8 mouse cellular contexts compared by ENCODE assay signal in the genomic region with DNA sequence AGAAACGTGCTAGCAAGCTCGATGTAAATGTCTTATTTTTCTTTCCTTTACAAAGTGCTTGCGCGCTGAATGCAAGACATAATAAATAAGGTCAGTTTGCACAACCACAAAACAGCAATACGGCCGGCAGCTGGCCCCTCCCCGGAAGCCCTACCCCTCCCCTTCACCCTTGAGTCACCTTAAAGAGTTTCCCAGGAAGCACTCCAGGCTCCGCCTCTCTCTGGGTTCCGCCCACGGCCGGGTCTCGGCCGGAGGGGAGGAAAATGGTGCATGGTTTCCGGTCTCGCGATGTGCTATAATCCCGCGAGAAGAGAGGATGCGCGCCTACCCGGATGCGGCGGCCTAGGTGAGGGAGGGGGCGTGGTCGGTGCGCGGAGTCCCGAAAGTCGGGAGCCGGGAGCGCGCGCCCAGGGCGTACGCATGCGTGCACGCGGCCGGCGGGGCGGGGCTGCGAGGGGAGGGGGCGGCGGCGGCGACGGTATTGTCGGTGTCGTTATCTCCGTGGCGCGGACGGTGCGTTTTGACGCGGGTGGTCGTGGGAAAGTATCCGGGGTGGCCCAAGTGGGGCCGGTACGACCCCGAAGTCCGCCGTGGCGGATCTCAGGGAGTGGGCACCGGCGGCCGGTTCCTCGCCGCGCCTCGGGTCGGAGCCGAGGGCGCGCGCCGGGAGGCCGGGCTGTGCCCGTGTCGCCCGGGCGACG. TPM values are rescaled to one million over a fixed set of nuclear protein-coding genes. Genes with fewer than 3 reads are reported as not detected.
DNase-seq lines count a peak whose midpoint lies in the region; ATAC-seq and TF ChIP-seq lines count a peak whose summit lies in the region.

A gene (minus strand): TSS at position 281 of the 701 bp plus-strand sequence.
A gene (plus strand): TSS at position 313 of the 701 bp plus-strand sequence.

- peak; percentile 99 for DNase-seq in A20 (ENCODE audit: low read depth, low spot score)
- DNase-seq in heart, adult 9 months (ENCODE audit: low spot score in 2 of 2), result peak; percentile 99 to 100
- peak; percentile 96 to 99 for DNase-seq in monocyte, adult 2 months (ENCODE audit: low read depth in 1 of 2, low spot score in 2 of 2)
- peak; percentile 99 to 100 for DNase-seq in spleen, postnatal 36 days (ENCODE audit: low spot score in 2 of 2)

- peak within 1 kb of the TSS; percentile 80 for H3K9ac ChIP-seq in kidney, embryonic 14.5 days (ENCODE audit: low read depth, low read length)
- peak within 1 kb of the TSS; percentile 87 for H3K9ac ChIP-seq in limb, embryonic 15.5 days

- under 1% methylated on average over 69 of the region's 83 CpGs for WGBS in kidney, embryonic 14.5 days
- WGBS in limb, embryonic 15.5 days, result under 1% methylated on average over 75 of the region's 83 CpGs

- peak within 1 kb of the TSS; percentile 89 for H3K4me2 ChIP-seq in kidney, embryonic 14.5 days (replicated peaks; ENCODE audit: low read depth, low read length)
- H3K4me2 ChIP-seq in limb, embryonic 15.5 days, result peak within 1 kb of the TSS; percentile 89

- peaks cover 7% of the 10 kb centered on the region for H3K4me1 ChIP-seq in bone marrow macrophage, adult 2 months (ENCODE audit: control insufficient read depth, insufficient read depth, low read length)
- H3K4me1 ChIP-seq in embryonic fibroblast, embryonic 13.5 days (ENCODE audit: control insufficient read depth, insufficient read depth, low read length), result peaks cover 2% of the 10 kb centered on the region; the same call in 1 of the 2 replicates
- H3K4me1 ChIP-seq in kidney, embryonic 14.5 days (ENCODE audit: control insufficient read depth, insufficient read depth, low read length), result peaks cover 20% of the 10 kb centered on the region
- peaks cover 25% of the 10 kb centered on the region for H3K4me1 ChIP-seq in limb, embryonic 15.5 days

- H3K36me3 ChIP-seq in kidney, embryonic 14.5 days (ENCODE audit: control insufficient read depth, insufficient read depth, low read length), result peaks cover 22% of the 10 kb centered on the region; the same call in 1 of the 2 replicates
- H3K36me3 ChIP-seq in limb, embryonic 15.5 days, result peaks cover 28% of the 10 kb centered on the region

- H3K27me3 ChIP-seq in kidney, embryonic 14.5 days (ENCODE audit: control insufficient read depth, insufficient read depth, low read length), result no peaks in the 10 kb centered on the region
- no peaks in the 10 kb centered on the region for H3K27me3 ChIP-seq in limb, embryonic 15.5 days

- peak within 1 kb of the TSS; percentile 99 for H3K4me3 ChIP-seq in bone marrow macrophage, adult 2 months (ENCODE audit: insufficient read depth, low read length)
- H3K4me3 ChIP-seq in embryonic fibroblast, embryonic 13.5 days (ENCODE audit: insufficient read depth, low read length), result peak within 1 kb of the TSS; percentile 93
- peak within 1 kb of the TSS; percentile 81 for H3K4me3 ChIP-seq in kidney, embryonic 14.5 days (ENCODE audit: low read length)
- H3K4me3 ChIP-seq in limb, embryonic 15.5 days, result peak within 1 kb of the TSS; percentile 92

- H3K27ac ChIP-seq in bone marrow macrophage, adult 2 months (ENCODE audit: insufficient read depth, low read depth, low read length), result peak within 1 kb of the TSS; percentile 32
- H3K27ac ChIP-seq in embryonic fibroblast, embryonic 13.5 days (ENCODE audit: insufficient read depth, low read length), result peak within 1 kb of the TSS; percentile 28; the same call in 1 of the 2 replicates
- peak within 1 kb of the TSS; percentile 86 for H3K27ac ChIP-seq in kidney, embryonic 14.5 days (ENCODE audit: low read depth, low read length)
- H3K27ac ChIP-seq in limb, embryonic 15.5 days, result peak within 1 kb of the TSS; percentile 78

- ATAC-seq in kidney, embryonic 14.5 days (ENCODE audit: low FRiP score, low TSS enrichment), result peak; percentile 97
- ATAC-seq in limb, embryonic 15.5 days (ENCODE audit: insufficient number of reproducible peaks, low FRiP score, low TSS enrichment, low read depth), result peak; percentile 98

- TF ChIP-seq POLR2A in bone marrow macrophage, adult 2 months (IDR thresholded peaks at IDR 0.05; ENCODE audit: borderline replicate concordance, low read depth, low read length), result no peak
- peak; percentile 76 for TF ChIP-seq POLR2A in embryonic fibroblast, embryonic 13.5 days (IDR thresholded peaks at IDR 0.05; ENCODE audit: low read depth, low read length)

- no peak for TF ChIP-seq CTCF in bone marrow macrophage, adult 2 months (IDR thresholded peaks at IDR 0.05; ENCODE audit: low read depth, low read length)
- TF ChIP-seq CTCF in embryonic fibroblast, embryonic 13.5 days (IDR thresholded peaks at IDR 0.05; ENCODE audit: borderline replicate concordance, insufficient read depth, low read length), result no peak

- H3K9me3 ChIP-seq in kidney, embryonic 14.5 days (ENCODE audit: control insufficient read depth, low read length), result no peaks in the 10 kb centered on the region
- H3K9me3 ChIP-seq in limb, embryonic 15.5 days, result no peaks in the 10 kb centered on the region

RNA-seq across cellular contexts. Expression of the first gene that starts in this region (rescaled TPM):
- polyA plus RNA-seq in bone marrow macrophage, adult 2 months (2012; ENCODE audit: insufficient read depth, insufficient read length, missing spikeins), result 39.7 and 50.6 TPM in 2 replicates
- 62.4 and 62.8 TPM in 2 replicates for polyA plus RNA-seq in embryonic fibroblast, embryonic 13.5 days (2011; ENCODE audit: insufficient read length, low read depth, missing spikeins)
- 17.9 and 18.6 TPM in 2 replicates for polyA plus RNA-seq in kidney, embryonic 14.5 days (2014; fragmentation: Nextera tagmentation; extraction: Ambion mirVana)
- 9.3 and 12.2 TPM in 2 replicates for polyA plus RNA-seq in limb, embryonic 15.5 days (2015; fragmentation: Nextera tagmentation; extraction: Ambion mirVana)

RNA-seq across cellular contexts. Expression of the second gene that starts in this region (rescaled TPM):
- 46.6 and 65.6 TPM in 2 replicates for polyA plus RNA-seq in bone marrow macrophage, adult 2 months (2012; ENCODE audit: insufficient read depth, insufficient read length, missing spikeins)
- 106 and 121 TPM in 2 replicates for polyA plus RNA-seq in embryonic fibroblast, embryonic 13.5 days (2011; ENCODE audit: insufficient read length, low read depth, missing spikeins)
- polyA plus RNA-seq in kidney, embryonic 14.5 days (2014; fragmentation: Nextera tagmentation; extraction: Ambion mirVana), result 93.0 and 101 TPM in 2 replicates
- 74.2 and 80.9 TPM in 2 replicates for polyA plus RNA-seq in limb, embryonic 15.5 days (2015; fragmentation: Nextera tagmentation; extraction: Ambion mirVana)

Comparison
In these comparisons a context has a peak if more than half of its experiments do, and no peak if none do; other contexts are left out.
1. Peak in every context shown above with its lines: DNase-seq, ATAC-seq, H3K4me3 ChIP-seq and H3K27ac ChIP-seq.
2. H3K27ac ChIP-seq: peak in every context shown above with its lines; median percentile 86 in kidney, embryonic 14.5 days; 78 in limb, embryonic 15.5 days; 32 in bone marrow macrophage, adult 2 months; 28 in embryonic fibroblast, embryonic 13.5 days.